ENCODE assay signal across 8 mouse cellular contexts in genomic region chr15:89315190-89315731, GRCm38 (mm10). TPM values are rescaled to one million over a fixed set of nuclear protein-coding genes. Genes with fewer than 3 reads are reported as not detected.
DNase-seq lines count a peak whose midpoint lies in the region; ATAC-seq and TF ChIP-seq lines count a peak whose summit lies in the region.

TSS of gene Sbf1 (minus strand) at chr15:89315311.

- peaks cover 31% of the 10 kb centered on the region for H3K4me1 ChIP-seq in bone marrow macrophage, adult 2 months (ENCODE audit: control insufficient read depth, insufficient read depth, low read length)
- peaks cover 5% of the 10 kb centered on the region; the same call in 1 of the 2 replicates for H3K4me1 ChIP-seq in embryonic fibroblast, embryonic 13.5 days (ENCODE audit: control insufficient read depth, insufficient read depth, low read length)
- peaks cover 21% of the 10 kb centered on the region for H3K4me1 ChIP-seq in kidney, embryonic 14.5 days (ENCODE audit: control insufficient read depth, insufficient read depth, low read length)
- H3K4me1 ChIP-seq in limb, embryonic 15.5 days = peaks cover 40% of the 10 kb centered on the region

- no peak for TF ChIP-seq POLR2A in bone marrow macrophage, adult 2 months (IDR thresholded peaks at IDR 0.05; ENCODE audit: borderline replicate concordance, low read depth, low read length)
- TF ChIP-seq POLR2A in embryonic fibroblast, embryonic 13.5 days (IDR thresholded peaks at IDR 0.05; ENCODE audit: low read depth, low read length) = peak; percentile 78

- TF ChIP-seq CTCF in bone marrow macrophage, adult 2 months (IDR thresholded peaks at IDR 0.05; ENCODE audit: low read depth, low read length) = no peak
- TF ChIP-seq CTCF in embryonic fibroblast, embryonic 13.5 days (IDR thresholded peaks at IDR 0.05; ENCODE audit: borderline replicate concordance, insufficient read depth, low read length) = no peak

- no peaks in the 10 kb centered on the region for H3K36me3 ChIP-seq in kidney, embryonic 14.5 days (ENCODE audit: control insufficient read depth, insufficient read depth, low read length)
- H3K36me3 ChIP-seq in limb, embryonic 15.5 days = no peaks in the 10 kb centered on the region

- no peaks in the 10 kb centered on the region for H3K27me3 ChIP-seq in kidney, embryonic 14.5 days (ENCODE audit: control insufficient read depth, insufficient read depth, low read length)
- no peaks in the 10 kb centered on the region for H3K27me3 ChIP-seq in limb, embryonic 15.5 days

- H3K9ac ChIP-seq in kidney, embryonic 14.5 days (ENCODE audit: low read depth, low read length) = peak within 1 kb of the TSS; percentile 88
- H3K9ac ChIP-seq in limb, embryonic 15.5 days = peak within 1 kb of the TSS; percentile 87

- H3K4me2 ChIP-seq in kidney, embryonic 14.5 days (replicated peaks; ENCODE audit: low read depth, low read length) = peak within 1 kb of the TSS; percentile 78
- H3K4me2 ChIP-seq in limb, embryonic 15.5 days = peak within 1 kb of the TSS; percentile 74

- H3K9me3 ChIP-seq in kidney, embryonic 14.5 days (ENCODE audit: control insufficient read depth, low read length) = no peaks in the 10 kb centered on the region
- no peaks in the 10 kb centered on the region for H3K9me3 ChIP-seq in limb, embryonic 15.5 days

- peak within 1 kb of the TSS; percentile 47; the same call in 1 of the 2 replicates for H3K27ac ChIP-seq in bone marrow macrophage, adult 2 months (ENCODE audit: insufficient read depth, low read depth, low read length)
- H3K27ac ChIP-seq in embryonic fibroblast, embryonic 13.5 days (ENCODE audit: insufficient read depth, low read length) = no peak within 1 kb of the TSS
- H3K27ac ChIP-seq in kidney, embryonic 14.5 days (ENCODE audit: low read depth, low read length) = no peak within 1 kb of the TSS
- peak within 1 kb of the TSS; percentile 80 for H3K27ac ChIP-seq in limb, embryonic 15.5 days

- WGBS in kidney, embryonic 14.5 days = under 1% methylated on average over 37 of the region's 37 CpGs
- WGBS in limb, embryonic 15.5 days = under 1% methylated on average over 37 of the region's 37 CpGs

- ATAC-seq in kidney, embryonic 14.5 days (ENCODE audit: low FRiP score, low TSS enrichment) = peak; percentile 100
- peak; percentile 99 for ATAC-seq in limb, embryonic 15.5 days (ENCODE audit: insufficient number of reproducible peaks, low FRiP score, low TSS enrichment, low read depth)

- DNase-seq in A20 (ENCODE audit: low read depth, low spot score) = peak; percentile 97
- DNase-seq in heart, adult 9 months (ENCODE audit: low spot score in 2 of 2) = peak; percentile 99
- peak; percentile 95 to 96 for DNase-seq in monocyte, adult 2 months (ENCODE audit: low read depth in 1 of 2, low spot score in 2 of 2)
- peak; percentile 98 to 99 for DNase-seq in spleen, postnatal 36 days (ENCODE audit: low spot score in 2 of 2)

- peak within 1 kb of the TSS; percentile 94 for H3K4me3 ChIP-seq in bone marrow macrophage, adult 2 months (ENCODE audit: insufficient read depth, low read length)
- peak within 1 kb of the TSS; percentile 72 for H3K4me3 ChIP-seq in embryonic fibroblast, embryonic 13.5 days (ENCODE audit: insufficient read depth, low read length)
- peak within 1 kb of the TSS; percentile 98 for H3K4me3 ChIP-seq in kidney, embryonic 14.5 days (ENCODE audit: low read length)
- H3K4me3 ChIP-seq in limb, embryonic 15.5 days = peak within 1 kb of the TSS; percentile 98

RNA-seq across cellular contexts. Expression of gene Sbf1, which starts in this region (rescaled TPM):
- 71.1 and 79.8 TPM in 2 replicates for polyA plus RNA-seq in bone marrow macrophage, adult 2 months (2012; ENCODE audit: insufficient read depth, insufficient read length, missing spikeins)
- polyA plus RNA-seq in embryonic fibroblast, embryonic 13.5 days (2011; ENCODE audit: insufficient read length, low read depth, missing spikeins) = 75.9 and 95.7 TPM in 2 replicates
- 55.6 and 62.0 TPM in 2 replicates for polyA plus RNA-seq in kidney, embryonic 14.5 days (2014; fragmentation: Nextera tagmentation; extraction: Ambion mirVana)
- 50.9 and 55.3 TPM in 2 replicates for polyA plus RNA-seq in limb, embryonic 15.5 days (2015; fragmentation: Nextera tagmentation; extraction: Ambion mirVana)

Comparison
In these comparisons a context has a peak if more than half of its experiments do, and no peak if none do; other contexts are left out.
1. H3K27ac ChIP-seq: peak in bone marrow macrophage, adult 2 months (single experiment) and limb, embryonic 15.5 days (single experiment); none in embryonic fibroblast, embryonic 13.5 days (single experiment) and kidney, embryonic 14.5 days (single experiment).
2. Peak in every context shown above with its lines, with median percentiles within 50 percentile points of each other: DNase-seq and H3K4me3 ChIP-seq.